Mouse (Mus musculus): ENCODE measurements at regions not wholly inside any gene's neighbourhood (a gene's known extent, or its start where the extent isn't known, plus 50 kb on each side); places are given as distances from the start of the nearest gene placed in this dataset.

GRCm38 (mm10) chr6:143620583-143620982 lies 453.6 kb downstream of the Etnk1 start:
- DNase-seq (ENCODE audit: low read depth, low spot score) = no peak

- no peak for DNase-seq (ENCODE audit: low read depth, low spot score)
Measured at GRCm38 (mm10) chr6:143622161-143622560, 455.1 kb downstream of the Etnk1 start.

DNA sequence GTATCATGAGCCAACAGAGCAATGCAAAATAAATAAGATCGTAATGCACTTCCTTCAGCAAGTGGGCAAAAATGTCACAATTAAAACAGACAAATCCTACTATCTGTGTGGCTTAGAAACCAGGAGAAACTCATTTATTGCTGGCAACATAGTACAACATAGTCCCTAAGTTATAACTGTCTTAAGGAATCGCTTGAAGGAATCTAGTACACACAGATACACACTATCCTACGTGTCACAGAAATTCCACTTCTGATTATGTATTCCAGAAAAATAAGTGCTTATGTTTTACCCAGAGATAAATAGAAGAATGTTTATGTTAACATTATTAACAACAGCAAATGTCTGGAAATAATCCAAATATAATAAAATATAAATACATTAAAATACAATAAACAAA lies 457.9 kb downstream of the Etnk1 start:
- no peak for DNase-seq (ENCODE audit: low read depth, low spot score)

GRCm38 (mm10) chr6:143631581-143631980 lies 464.6 kb downstream of the Etnk1 start:
- peak; percentile 18 for DNase-seq (ENCODE audit: low read depth, low spot score)

GRCm38 (mm10) chr6:143633710-143634109 lies 466.7 kb downstream of the Etnk1 start:
- DNase-seq (ENCODE audit: low read depth, low spot score) = no peak

GRCm38 (mm10) chr6:143634334-143634733 lies 467.3 kb downstream of the Etnk1 start:
- no peak for DNase-seq (ENCODE audit: low read depth, low spot score)

DNA sequence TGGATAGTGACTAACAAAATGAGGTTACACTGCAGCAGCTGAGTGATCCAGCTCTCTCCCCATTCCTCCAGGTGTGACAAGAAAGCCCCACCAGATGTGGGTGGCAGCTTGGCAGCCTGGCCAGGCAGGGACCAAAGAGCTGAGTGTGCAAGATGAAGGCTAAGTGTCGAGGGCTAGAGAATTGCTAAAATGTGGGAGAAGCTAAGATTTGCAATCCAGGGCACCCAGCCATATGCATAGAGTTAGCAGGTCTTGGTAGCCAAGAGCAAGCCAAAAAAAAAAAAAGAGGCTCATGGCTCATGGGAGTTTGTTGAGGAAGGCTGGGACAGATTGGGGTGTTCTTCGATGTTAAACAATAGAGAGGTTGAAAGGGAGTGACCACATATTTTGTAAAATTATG lies 468.0 kb downstream of the Etnk1 start:
- no peak for DNase-seq (ENCODE audit: low read depth, low spot score)

GRCm38 (mm10) chr6:143640652-143641051 lies 473.6 kb downstream of the Etnk1 start:
- DNase-seq (ENCODE audit: low read depth, low spot score) = no peak

- DNase-seq (ENCODE audit: low read depth, low spot score) = no peak
Measured at GRCm38 (mm10) chr6:143642052-143642451, 475.0 kb downstream of the Etnk1 start.

DNA sequence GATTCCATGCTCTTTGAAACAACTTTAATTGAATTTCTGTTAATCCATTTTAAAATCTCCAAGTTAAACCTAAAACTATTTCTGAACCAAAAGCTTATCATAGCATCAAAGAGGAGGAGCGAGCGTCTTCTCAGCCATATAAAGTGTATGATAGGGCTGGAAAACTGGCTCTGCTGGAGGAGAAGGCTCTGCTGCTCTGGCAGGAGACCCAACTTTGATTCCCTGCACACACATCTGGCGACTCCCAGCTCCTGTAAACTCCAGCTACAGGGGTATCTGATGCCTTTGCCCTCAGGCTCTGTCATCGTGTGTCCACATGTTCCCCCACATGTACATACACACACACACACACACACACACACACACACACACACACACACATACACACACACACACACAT lies 479.0 kb downstream of the Etnk1 start:
- DNase-seq (ENCODE audit: low read depth, low spot score) = no peak

- no peak for DNase-seq (ENCODE audit: low read depth, low spot score)
Measured at GRCm38 (mm10) chr6:143648501-143648900, 481.5 kb downstream of the Etnk1 start.

DNA sequence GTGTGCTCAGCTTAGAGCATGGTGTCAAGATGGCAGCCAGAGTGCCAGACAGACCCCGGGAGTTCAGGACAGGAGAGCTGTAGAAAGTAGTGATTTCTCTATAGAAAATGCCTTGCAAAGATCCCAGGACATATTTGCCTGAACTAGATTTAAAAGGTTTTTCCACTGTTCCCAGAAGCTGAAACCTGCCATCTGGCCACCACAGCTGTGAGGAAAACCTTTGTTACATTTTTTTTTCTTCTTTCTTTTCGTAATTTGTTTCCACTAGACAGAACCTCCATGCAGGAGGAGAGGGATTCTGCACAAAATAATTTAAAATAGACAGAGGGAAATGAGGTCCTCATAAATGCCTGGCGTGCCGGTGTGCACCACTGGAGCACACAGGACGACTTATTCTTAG lies 489.6 kb downstream of the Etnk1 start:
- no peak for DNase-seq (ENCODE audit: low read depth, low spot score)

DNA sequence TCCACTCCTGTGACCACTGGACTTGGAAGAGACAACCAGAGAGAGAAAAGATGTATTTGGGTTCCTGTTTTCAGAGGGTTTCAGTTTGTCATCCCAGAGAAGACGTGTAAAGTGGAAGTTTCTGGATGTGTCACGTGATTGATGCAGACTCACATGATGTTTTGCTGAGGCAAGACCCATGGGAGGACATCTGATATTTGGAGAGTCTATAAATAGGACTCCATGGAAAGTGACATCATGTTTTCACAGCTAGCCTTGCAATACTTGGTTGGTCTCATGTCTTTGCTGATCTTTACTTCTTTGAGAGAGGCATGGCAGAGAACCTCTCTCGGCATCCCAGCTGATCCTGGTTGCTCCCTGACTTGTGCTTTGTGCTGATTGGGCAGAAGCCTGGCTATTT lies 493.8 kb downstream of the Etnk1 start:
- DNase-seq (ENCODE audit: low read depth, low spot score) = no peak

- no peak for DNase-seq (ENCODE audit: low read depth, low spot score)
Measured at GRCm38 (mm10) chr6:143663306-143663705, 496.3 kb downstream of the Etnk1 start.

DNA sequence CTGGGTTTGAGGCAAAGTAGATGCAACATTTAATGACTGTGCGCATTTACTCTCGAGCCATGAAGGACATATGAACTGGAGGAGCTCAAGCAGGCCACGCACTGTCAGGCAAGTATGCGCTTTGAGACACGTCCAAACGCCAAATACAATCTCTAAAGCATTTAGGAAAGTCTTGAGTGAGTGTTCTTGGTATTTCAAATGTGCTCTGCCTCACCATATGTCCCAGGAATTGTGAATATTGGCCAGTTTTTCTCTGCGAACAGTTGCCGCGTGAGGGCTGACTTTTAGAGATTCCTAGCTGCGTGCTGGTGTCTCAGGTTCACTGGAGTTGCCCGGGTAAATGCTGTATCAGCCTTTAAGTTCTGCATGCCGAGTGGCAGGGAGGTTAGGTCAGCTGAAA lies 498.4 kb downstream of the Etnk1 start:
- no peak for DNase-seq (ENCODE audit: low read depth, low spot score)

- no peak for DNase-seq (ENCODE audit: low read depth, low spot score)
Measured at GRCm38 (mm10) chr6:143668551-143668950, 501.5 kb downstream of the Etnk1 start.

DNA sequence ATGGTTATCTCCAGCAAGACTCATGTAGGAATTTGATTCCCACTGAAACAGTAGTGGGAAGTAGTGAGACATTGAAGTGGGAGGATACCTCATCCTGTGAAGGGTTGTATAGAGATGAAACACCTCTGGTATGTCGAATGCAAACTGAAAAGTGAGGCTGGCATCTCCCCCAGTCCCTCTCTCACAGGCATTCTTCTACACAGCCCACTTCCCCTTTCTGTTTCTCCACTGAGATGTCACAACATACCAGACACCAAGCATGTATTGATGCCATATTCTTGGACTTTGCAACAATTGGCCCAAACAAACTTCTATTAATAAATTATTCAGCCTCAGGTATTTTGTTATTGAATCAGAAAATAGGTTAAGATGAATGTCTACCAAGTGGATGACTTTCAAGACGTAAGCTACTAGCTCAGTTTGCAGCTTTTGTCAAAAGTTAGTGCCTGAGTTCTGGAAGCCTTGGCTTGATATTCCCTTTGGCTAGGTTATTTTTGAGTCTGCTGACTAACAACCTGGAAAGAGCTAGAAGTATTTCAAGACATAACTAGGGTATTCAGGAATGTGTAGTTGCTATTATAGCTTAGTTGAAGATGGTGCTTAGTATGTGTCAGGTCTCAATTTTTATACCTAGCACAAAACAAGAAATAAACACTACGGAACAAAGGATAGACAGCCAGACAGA lies 502.6 kb downstream of the Etnk1 start:
- no peak for DNase-seq (ENCODE audit: low read depth, low spot score)

DNA sequence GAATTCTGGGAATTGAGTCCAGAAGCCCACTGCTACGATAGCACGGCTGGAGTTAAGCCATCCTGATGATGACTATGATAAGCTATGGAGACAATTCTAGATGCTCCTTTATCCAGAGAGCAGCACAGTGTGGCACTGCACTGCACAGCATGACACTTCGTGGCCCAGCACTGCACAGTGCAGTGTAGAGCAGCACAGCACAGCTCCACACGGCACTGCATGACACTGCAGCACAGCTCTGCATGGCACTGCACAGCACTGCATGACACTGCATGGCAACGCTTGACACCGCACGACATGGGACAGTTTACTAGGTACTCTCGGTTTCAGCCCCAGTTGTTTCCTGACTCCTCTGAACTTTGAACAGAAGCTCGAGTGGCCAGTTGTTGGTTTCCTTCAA lies 523.1 kb downstream of the Etnk1 start:
- DNase-seq (ENCODE audit: low read depth, low spot score) = no peak

GRCm38 (mm10) chr6:143690866-143691265 lies 523.8 kb downstream of the Etnk1 start:
- no peak for DNase-seq (ENCODE audit: low read depth, low spot score)

GRCm38 (mm10) chr6:143697997-143698396 lies 531.0 kb downstream of the Etnk1 start:
- no peak for DNase-seq (ENCODE audit: low read depth, low spot score)

DNA sequence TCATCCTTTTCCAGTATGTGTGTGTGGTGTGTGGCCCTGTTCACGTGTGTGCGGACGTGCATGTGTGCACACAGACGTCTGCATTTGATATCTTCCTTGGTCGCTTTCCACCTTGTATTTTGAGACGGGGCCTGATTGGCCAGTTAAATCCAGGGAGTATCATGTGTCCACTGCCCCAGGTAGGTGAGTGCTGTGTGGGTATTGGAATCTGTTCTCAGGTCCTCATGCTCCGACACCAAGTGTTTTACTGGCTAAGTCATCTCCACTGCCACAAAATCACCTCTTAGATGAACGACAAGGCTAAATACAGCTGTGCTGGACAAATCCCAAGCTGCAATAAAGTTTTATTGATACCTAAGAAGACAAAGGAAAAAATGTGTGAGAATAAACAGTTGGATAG lies 537.0 kb downstream of the Etnk1 start:
- DNase-seq (ENCODE audit: low read depth, low spot score) = no peak

DNA sequence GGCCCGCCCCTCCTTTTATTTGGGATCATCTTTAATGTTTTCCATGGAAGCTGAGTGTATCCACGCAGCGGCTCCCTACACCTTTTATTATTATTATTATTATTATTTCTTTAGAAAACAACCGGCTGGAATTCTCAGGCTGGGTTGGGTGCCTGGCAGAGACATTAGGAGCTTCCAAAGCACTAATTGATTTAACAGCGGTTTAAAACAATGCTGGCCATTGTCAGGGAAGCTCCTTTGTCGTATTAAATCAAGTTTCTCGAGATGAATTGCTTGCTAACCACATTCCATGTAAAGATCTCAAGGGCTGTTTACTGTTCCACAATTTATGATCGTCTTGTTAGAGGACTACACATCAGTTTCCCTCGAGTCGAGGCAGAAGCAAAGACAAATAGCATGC lies 539.4 kb downstream of the Etnk1 start:
- no peak for DNase-seq (ENCODE audit: low read depth, low spot score)

DNA sequence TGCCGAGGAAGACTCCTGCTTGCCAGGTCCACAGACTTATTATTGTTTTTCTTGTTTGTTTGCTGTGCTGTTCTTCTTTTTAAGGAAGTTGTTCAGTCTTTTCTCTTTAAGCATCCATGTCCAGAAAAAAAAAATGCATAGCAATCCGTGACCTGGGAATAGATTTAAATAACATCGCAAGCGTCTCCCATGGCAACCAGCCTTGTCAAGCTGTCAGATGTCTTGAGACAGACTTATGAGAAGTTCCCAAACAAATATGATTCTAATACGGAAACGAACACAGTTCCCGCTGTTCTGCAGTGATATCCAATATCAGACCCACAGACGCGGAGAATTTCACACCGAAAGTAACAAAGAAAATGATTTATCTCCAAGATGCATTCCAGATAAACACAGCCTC lies 547.4 kb downstream of the Etnk1 start:
- DNase-seq (ENCODE audit: low read depth, low spot score) = no peak

- no peak for DNase-seq (ENCODE audit: low read depth, low spot score)
Measured at GRCm38 (mm10) chr6:143750074-143750473, 583.1 kb downstream of the Etnk1 start.

All from CD4-positive helper T cell, adult 2 months (primary cell).